Mouse (Mus musculus): ENCODE measurements around the gene Usp2. TPM values are rescaled to one million over a fixed set of nuclear protein-coding genes. Genes with fewer than 3 reads are reported as not detected.

Gene Usp2
- total RNA-seq, 1 experiment = 3.9 TPM

DNA sequence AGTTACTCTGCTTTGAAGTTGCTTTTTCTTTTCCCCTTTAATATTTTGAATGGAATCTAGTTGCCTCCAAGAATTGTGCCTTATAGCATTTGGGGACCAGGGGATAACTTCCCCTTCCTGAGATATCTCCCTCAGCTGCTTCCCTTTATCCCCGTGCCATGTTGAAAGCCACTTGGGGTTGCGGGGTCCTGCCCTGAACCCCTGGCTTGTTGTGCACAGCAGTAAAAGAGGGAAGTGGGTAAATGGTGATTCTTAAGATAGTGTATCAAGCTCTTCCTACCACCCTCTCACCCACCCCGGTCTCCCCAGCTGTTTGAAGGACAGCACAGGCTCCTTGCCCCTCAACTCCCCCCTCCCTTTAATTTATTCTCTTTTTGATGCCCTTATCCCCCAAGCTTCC, 27.9 kb downstream of the Usp2 start:
- Histone ChIP-seq H3K4me1 (ENCODE audit: control insufficient read depth in 2 of 2, insufficient read depth in 2 of 2, low read length in 2 of 2, poor library complexity in 1 of 2) (peaks cover 0 to 7% of the 10 kb centered on the region in 2 experiments; a peak in 2 of 4 replicates), H3K9ac (ENCODE audit: insufficient read depth, low read depth, low read length, poor library complexity, severe bottlenecking) (no peak overlapping the region), H3K9me3 (ENCODE audit: control insufficient read depth, insufficient read depth, low read depth, low read length) (no peaks in the 10 kb centered on the region), H3K36me3 (ENCODE audit: control insufficient read depth, insufficient read depth, low read length, poor library complexity, severe bottlenecking) (peaks cover 4% of the 10 kb centered on the region; the same call in 1 of the 2 replicates), H3K4me3 (ENCODE audit: insufficient read depth in 1 of 2, low read depth in 1 of 2, low read length in 2 of 2, poor library complexity in 1 of 2, severe bottlenecking in 1 of 2) (no peak overlapping the region), H3K27ac (ENCODE audit: insufficient read depth, low read depth, low read length, poor library complexity, severe bottlenecking) (no peak overlapping the region)
- TF ChIP-seq HCFC1 (IDR thresholded peaks at IDR 0.05; ENCODE audit: borderline replicate concordance, insufficient read depth, low read length) (no peak), ZNF384 (IDR thresholded peaks at IDR 0.05; ENCODE audit: low read depth, low read length) (no peak), MAFK (IDR thresholded peaks at IDR 0.05; ENCODE audit: insufficient read depth, low read depth, low read length) (no peak), ZC3H11A (IDR thresholded peaks at IDR 0.05; ENCODE audit: borderline replicate concordance, low read depth, low read length) (no peak), CHD2 (IDR thresholded peaks at IDR 0.05; ENCODE audit: low read depth, low read length) (no peak)
- no peak for DNase-seq (ENCODE audit: low read depth, low spot score)
- in situ Hi-C loops (cut with MboI; ENCODE audit: low sequenced_read_pairs in 2 of 2, unreplicated experiment in 2 of 2) = no loop called here

DNA sequence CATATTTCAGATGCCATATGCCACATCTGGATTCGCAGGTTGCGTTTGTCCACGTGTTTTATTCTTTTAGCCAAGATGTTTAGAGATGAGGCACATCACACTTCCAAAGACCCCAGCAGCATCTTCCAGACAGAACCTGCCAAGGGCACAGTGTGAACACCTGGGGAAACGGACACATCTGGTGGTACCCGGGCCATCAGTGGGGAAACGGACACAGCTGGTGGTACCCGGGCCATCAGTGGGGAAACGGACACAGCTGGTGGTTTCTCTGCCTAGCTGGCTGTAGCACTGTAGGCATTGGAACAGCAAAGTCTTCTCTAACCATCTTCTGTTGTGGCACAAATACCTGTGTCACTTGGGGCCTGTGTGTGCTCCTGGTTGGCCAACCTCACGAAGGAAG, 29.0 kb downstream of the Usp2 start:
- no peak overlapping the region for H3K9ac ChIP-seq (ENCODE audit: insufficient read depth, low read depth, low read length, poor library complexity, severe bottlenecking)
- DNase-seq (ENCODE audit: low read depth, low spot score) = no peak
- in situ Hi-C loops (cut with MboI; ENCODE audit: low sequenced_read_pairs in 2 of 2, unreplicated experiment in 2 of 2) = no loop called here
- no peak for TF ChIP-seq ZNF384 (IDR thresholded peaks at IDR 0.05; ENCODE audit: low read depth, low read length)
- H3K36me3 ChIP-seq (ENCODE audit: control insufficient read depth, insufficient read depth, low read length, poor library complexity, severe bottlenecking) = peaks cover 4% of the 10 kb centered on the region; the same call in 1 of the 2 replicates
- H3K9me3 ChIP-seq (ENCODE audit: control insufficient read depth, insufficient read depth, low read depth, low read length) = no peaks in the 10 kb centered on the region
- H3K4me1 ChIP-seq (ENCODE audit: control insufficient read depth in 2 of 2, insufficient read depth in 2 of 2, low read length in 2 of 2, poor library complexity in 1 of 2) = peaks cover 0 to 2% of the 10 kb centered on the region in 2 experiments; a peak in 1 of 4 replicates
- H3K27ac ChIP-seq (ENCODE audit: insufficient read depth, low read depth, low read length, poor library complexity, severe bottlenecking) = no peak overlapping the region
- no peak overlapping the region for H3K4me3 ChIP-seq (ENCODE audit: insufficient read depth in 1 of 2, low read depth in 1 of 2, low read length in 2 of 2, poor library complexity in 1 of 2, severe bottlenecking in 1 of 2)

DNA sequence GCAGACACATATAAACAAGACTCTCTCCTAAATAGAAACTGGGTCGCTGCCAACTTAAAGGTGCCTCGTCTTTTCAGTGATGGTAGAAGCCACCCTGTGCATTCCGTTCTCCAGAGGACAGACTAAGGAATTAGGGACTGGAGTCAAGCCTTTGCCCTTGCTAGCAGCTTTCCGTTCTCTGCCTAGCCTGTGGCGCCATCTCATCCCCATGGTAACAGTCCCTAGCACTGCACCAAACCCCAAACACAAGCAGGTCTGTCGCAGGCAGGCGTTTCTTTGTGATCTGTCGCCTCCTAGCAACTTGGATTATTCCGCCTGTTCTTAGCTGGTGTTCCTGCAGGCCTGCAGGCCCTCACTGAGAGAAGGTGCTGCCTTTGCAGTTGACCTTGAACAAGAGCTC, 29.7 kb downstream of the Usp2 start:
- H3K9ac ChIP-seq (ENCODE audit: insufficient read depth, low read depth, low read length, poor library complexity, severe bottlenecking) = no peak overlapping the region
- in situ Hi-C loops (cut with MboI; ENCODE audit: low sequenced_read_pairs in 2 of 2, unreplicated experiment in 2 of 2) = no loop called here
- H3K36me3 ChIP-seq (ENCODE audit: control insufficient read depth, insufficient read depth, low read length, poor library complexity, severe bottlenecking) = peaks cover 4% of the 10 kb centered on the region; the same call in 1 of the 2 replicates
- no peaks in the 10 kb centered on the region for H3K9me3 ChIP-seq (ENCODE audit: control insufficient read depth, insufficient read depth, low read depth, low read length)
- DNase-seq (ENCODE audit: low read depth, low spot score) = no peak
- H3K4me3 ChIP-seq (ENCODE audit: insufficient read depth in 1 of 2, low read depth in 1 of 2, low read length in 2 of 2, poor library complexity in 1 of 2, severe bottlenecking in 1 of 2) = no peak overlapping the region
- TF ChIP-seq MAFK (IDR thresholded peaks at IDR 0.05; ENCODE audit: insufficient read depth, low read depth, low read length) (no peak), ZC3H11A (IDR thresholded peaks at IDR 0.05; ENCODE audit: borderline replicate concordance, low read depth, low read length) (no peak), ZNF384 (IDR thresholded peaks at IDR 0.05; ENCODE audit: low read depth, low read length) (no peak), CHD2 (IDR thresholded peaks at IDR 0.05; ENCODE audit: low read depth, low read length) (no peak), HCFC1 (IDR thresholded peaks at IDR 0.05; ENCODE audit: borderline replicate concordance, insufficient read depth, low read length) (no peak)
- H3K4me1 ChIP-seq (ENCODE audit: control insufficient read depth in 2 of 2, insufficient read depth in 2 of 2, low read length in 2 of 2, poor library complexity in 1 of 2) = peaks cover 0 to 4% of the 10 kb centered on the region in 2 experiments; a peak in 1 of 4 replicates
- H3K27ac ChIP-seq (ENCODE audit: insufficient read depth, low read depth, low read length, poor library complexity, severe bottlenecking) = no peak overlapping the region

DNA sequence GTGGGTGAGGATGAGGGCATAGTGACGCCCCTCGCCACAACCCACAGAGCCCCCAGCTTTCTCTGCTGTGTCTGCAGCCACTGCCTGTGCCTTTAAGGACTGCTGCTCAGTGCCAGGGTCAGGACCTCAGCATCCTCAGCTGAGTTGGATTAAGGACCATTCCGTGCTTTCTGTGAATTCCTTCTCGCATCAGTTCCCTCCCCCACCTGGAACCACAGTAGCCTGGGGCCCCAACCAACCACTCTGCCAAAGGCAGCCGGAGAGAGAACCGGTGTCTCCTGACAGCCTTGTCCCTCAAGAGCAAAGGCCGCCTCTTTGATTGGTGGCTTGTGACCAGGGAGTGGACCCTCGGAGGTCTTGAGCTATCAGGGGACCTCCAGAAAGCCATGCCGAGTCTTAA, 34.7 kb downstream of the Usp2 start, which contains the start of gene Mfrp:
Gene Mfrp, plus strand, starts transcription at position 240 of the 400 bp plus-strand sequence.
- H3K9me3 ChIP-seq (ENCODE audit: control insufficient read depth, insufficient read depth, low read depth, low read length) = no peaks in the 10 kb centered on the region
- TF ChIP-seq MAFK (IDR thresholded peaks at IDR 0.05; ENCODE audit: insufficient read depth, low read depth, low read length) = no peak
- no peak for TF ChIP-seq HCFC1 (IDR thresholded peaks at IDR 0.05; ENCODE audit: borderline replicate concordance, insufficient read depth, low read length)
- TF ChIP-seq CHD2 (IDR thresholded peaks at IDR 0.05; ENCODE audit: low read depth, low read length) = no peak
- TF ChIP-seq ZC3H11A (IDR thresholded peaks at IDR 0.05; ENCODE audit: borderline replicate concordance, low read depth, low read length) = no peak
- TF ChIP-seq ZNF384 (IDR thresholded peaks at IDR 0.05; ENCODE audit: low read depth, low read length) = no peak
- peaks cover 6% of the 10 kb centered on the region; the same call in 1 of the 2 replicates for H3K36me3 ChIP-seq (ENCODE audit: control insufficient read depth, insufficient read depth, low read length, poor library complexity, severe bottlenecking)
- no peak within 1 kb of the TSS for H3K9ac ChIP-seq (ENCODE audit: insufficient read depth, low read depth, low read length, poor library complexity, severe bottlenecking)
- no peak within 1 kb of the TSS for H3K4me3 ChIP-seq (ENCODE audit: insufficient read depth in 1 of 2, low read depth in 1 of 2, low read length in 2 of 2, poor library complexity in 1 of 2, severe bottlenecking in 1 of 2)
- DNase-seq (ENCODE audit: low read depth, low spot score) = no peak
- peaks cover 0 to 2% of the 10 kb centered on the region in 2 experiments; a peak in 1 of 4 replicates for H3K4me1 ChIP-seq (ENCODE audit: control insufficient read depth in 2 of 2, insufficient read depth in 2 of 2, low read length in 2 of 2, poor library complexity in 1 of 2)
- in situ Hi-C loops (cut with MboI; ENCODE audit: low sequenced_read_pairs in 2 of 2, unreplicated experiment in 2 of 2) = no loop called here
- no peak within 1 kb of the TSS for H3K27ac ChIP-seq (ENCODE audit: insufficient read depth, low read depth, low read length, poor library complexity, severe bottlenecking)

DNA sequence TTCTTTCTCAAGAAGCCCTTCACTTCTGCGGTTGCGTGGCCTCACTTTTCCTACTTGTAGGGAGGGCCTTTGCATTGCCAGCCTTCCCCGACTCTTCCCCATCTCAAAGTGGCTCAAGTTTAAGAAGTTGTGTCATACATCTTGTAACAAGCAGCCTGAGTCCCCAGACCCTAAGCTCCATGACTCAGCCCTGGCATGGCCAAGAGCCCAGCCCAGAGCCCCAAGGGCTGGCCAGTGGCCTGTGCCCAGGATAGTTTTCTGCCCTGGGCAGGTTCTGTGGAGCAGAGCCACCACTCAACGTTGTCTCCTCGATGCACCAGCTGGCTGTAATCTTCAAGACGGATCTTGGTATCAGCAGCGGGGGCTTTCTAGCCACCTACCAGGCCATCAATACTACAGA, 38.1 kb downstream of the Usp2 start:
- H3K36me3 ChIP-seq (ENCODE audit: control insufficient read depth, insufficient read depth, low read length, poor library complexity, severe bottlenecking) = peaks cover 13% of the 10 kb centered on the region; the same call in 1 of the 2 replicates
- no peak for TF ChIP-seq CHD2 (IDR thresholded peaks at IDR 0.05; ENCODE audit: low read depth, low read length)
- TF ChIP-seq ZNF384 (IDR thresholded peaks at IDR 0.05; ENCODE audit: low read depth, low read length) = no peak
- no peak for TF ChIP-seq ZC3H11A (IDR thresholded peaks at IDR 0.05; ENCODE audit: borderline replicate concordance, low read depth, low read length)
- no peak for TF ChIP-seq MAFK (IDR thresholded peaks at IDR 0.05; ENCODE audit: insufficient read depth, low read depth, low read length)
- TF ChIP-seq HCFC1 (IDR thresholded peaks at IDR 0.05; ENCODE audit: borderline replicate concordance, insufficient read depth, low read length) = no peak
- in situ Hi-C loops (cut with MboI; ENCODE audit: low sequenced_read_pairs in 2 of 2, unreplicated experiment in 2 of 2) = no loop called here

More for the DNA sequence above, 38.1 kb downstream of the Usp2 start:
- Histone ChIP-seq H3K9ac (ENCODE audit: insufficient read depth, low read depth, low read length, poor library complexity, severe bottlenecking) (no peak overlapping the region), H3K9me3 (ENCODE audit: control insufficient read depth, insufficient read depth, low read depth, low read length) (no peaks in the 10 kb centered on the region), H3K27ac (ENCODE audit: insufficient read depth, low read depth, low read length, poor library complexity, severe bottlenecking) (peak overlapping the region; percentile 10; the same call in 1 of the 2 replicates), H3K4me1 (ENCODE audit: control insufficient read depth in 2 of 2, insufficient read depth in 2 of 2, low read length in 2 of 2, poor library complexity in 1 of 2) (peaks cover 0 to 20% of the 10 kb centered on the region in 2 experiments; a peak in 2 of 4 replicates), H3K4me3 (ENCODE audit: insufficient read depth in 1 of 2, low read depth in 1 of 2, low read length in 2 of 2, poor library complexity in 1 of 2, severe bottlenecking in 1 of 2) (no peak overlapping the region)
- no peak for DNase-seq (ENCODE audit: low read depth, low spot score)
